Mouse (Mus musculus): ENCODE measurements around the gene Ppp3r2. TPM values are rescaled to one million over a fixed set of nuclear protein-coding genes. Genes with fewer than 3 reads are reported as not detected.

Ppp3r2 gene
- polyA plus RNA-seq, 1 experiment from 2014 or later: not detected

- WGBS: 74% methylated on average over 1 of the region's 1 CpGs
- no peak overlapping the region for H3K4me2 ChIP-seq
- peaks cover 44% of the 10 kb centered on the region for H3K36me3 ChIP-seq
Observed at GRCm38 (mm10) chr4:49659421-49659820, 22.4 kb downstream of the Ppp3r2 start.

GRCm38 (mm10) chr4:49639913-49640312 lies 41.9 kb downstream of the Ppp3r2 start:
- 37% methylated on average over 2 of the region's 2 CpGs for WGBS
- no peaks in the 10 kb centered on the region for H3K4me1 ChIP-seq (replicated peaks)
- no peak overlapping the region for H3K27ac ChIP-seq
- H3K36me3 ChIP-seq: peaks cover 61% of the 10 kb centered on the region
- H3K4me3 ChIP-seq: no peak overlapping the region
- H3K9ac ChIP-seq: no peak overlapping the region
- H3K4me2 ChIP-seq: no peak overlapping the region
- H3K9me3 ChIP-seq (replicated peaks): no peaks in the 10 kb centered on the region
- H3K27me3 ChIP-seq: no peaks in the 10 kb centered on the region
- ATAC-seq (replicated peaks; ENCODE audit: insufficient number of reproducible peaks, insufficient read depth, low FRiP score, low read depth): no peak

More at GRCm38 (mm10) chr4:49659421-49659820, 22.4 kb downstream of the Ppp3r2 start:
- Histone ChIP-seq H3K9me3 (replicated peaks) (no peaks in the 10 kb centered on the region), H3K4me1 (replicated peaks) (0 out of 2 replicates have a peak, but pooled peaks cover 6% of the 10 kb centered on the region), H3K27me3 (no peaks in the 10 kb centered on the region), H3K9ac (no peak overlapping the region), H3K27ac (no peak overlapping the region), H3K4me3 (no peak overlapping the region)
- no peak for ATAC-seq (replicated peaks; ENCODE audit: insufficient number of reproducible peaks, insufficient read depth, low FRiP score, low read depth)

GRCm38 (mm10) chr4:49637821-49638220 lies 44.0 kb downstream of the Ppp3r2 start:
- no peaks in the 10 kb centered on the region for H3K27me3 ChIP-seq
- no peak overlapping the region for H3K4me2 ChIP-seq
- ATAC-seq (replicated peaks; ENCODE audit: insufficient number of reproducible peaks, insufficient read depth, low FRiP score, low read depth): no peak
- WGBS: 88% methylated on average over 11 of the region's 11 CpGs
- H3K4me1 ChIP-seq (replicated peaks): peaks cover 10% of the 10 kb centered on the region
- H3K36me3 ChIP-seq: peaks cover 47% of the 10 kb centered on the region
- H3K9me3 ChIP-seq (replicated peaks): no peaks in the 10 kb centered on the region
- H3K9ac ChIP-seq: no peak overlapping the region
- H3K4me3 ChIP-seq: no peak overlapping the region
- H3K27ac ChIP-seq: no peak overlapping the region

- Histone ChIP-seq H3K36me3 (peaks cover 16% of the 10 kb centered on the region), H3K27me3 (no peaks in the 10 kb centered on the region), H3K9me3 (replicated peaks) (no peaks in the 10 kb centered on the region), H3K9ac (peak overlapping the region; percentile 85), H3K4me1 (replicated peaks) (peaks cover 15% of the 10 kb centered on the region), H3K4me3 (peak overlapping the region; percentile 84), H3K27ac (peak overlapping the region; percentile 92), H3K4me2 (peak overlapping the region; percentile 84)
- 0% methylated on average over 30 of the region's 30 CpGs for WGBS
- peak; percentile 51 for ATAC-seq (replicated peaks; ENCODE audit: insufficient number of reproducible peaks, insufficient read depth, low FRiP score, low read depth)
Observed at GRCm38 (mm10) chr4:49632139-49632481, 49.7 kb downstream of the Ppp3r2 start.

- Histone ChIP-seq H3K4me3 (peak within 1 kb of the TSS; percentile 84), H3K27me3 (no peaks in the 10 kb centered on the region), H3K9me3 (replicated peaks) (no peaks in the 10 kb centered on the region), H3K4me1 (replicated peaks) (peaks cover 15% of the 10 kb centered on the region), H3K36me3 (peaks cover 11% of the 10 kb centered on the region; the same call in 1 of the 2 replicates), H3K27ac (peak within 1 kb of the TSS; percentile 92), H3K4me2 (peak within 1 kb of the TSS; percentile 84), H3K9ac (peak within 1 kb of the TSS; percentile 85)
- 3% methylated on average over 37 of the region's 37 CpGs for WGBS
- peak; percentile 98 for ATAC-seq (replicated peaks; ENCODE audit: insufficient number of reproducible peaks, insufficient read depth, low FRiP score, low read depth)
Observed at GRCm38 (mm10) chr4:49631319-49632138, 50.3 kb downstream of the Ppp3r2 start, which contains the start of gene Rnf20. Gene Rnf20 (plus strand): TSS chr4:49632006.

- no peak for ATAC-seq (replicated peaks; ENCODE audit: insufficient number of reproducible peaks, insufficient read depth, low FRiP score, low read depth)
- peaks cover 10% of the 10 kb centered on the region for H3K4me1 ChIP-seq (replicated peaks)
- H3K9ac ChIP-seq: no peak overlapping the region
- no peaks in the 10 kb centered on the region for H3K9me3 ChIP-seq (replicated peaks)
- H3K27me3 ChIP-seq: no peaks in the 10 kb centered on the region
- H3K4me3 ChIP-seq: no peak overlapping the region
- 76% methylated on average over 5 of the region's 5 CpGs for WGBS
- 0 out of 2 replicates have a peak, but pooled peaks cover 3% of the 10 kb centered on the region for H3K36me3 ChIP-seq
- no peak overlapping the region for H3K27ac ChIP-seq
- H3K4me2 ChIP-seq: no peak overlapping the region
Observed at GRCm38 (mm10) chr4:49628941-49629340, 52.9 kb downstream of the Ppp3r2 start.

Other genes with a start within 250 kb of the Ppp3r2 start
- not detected in 2 replicates for gene Acnat1, start 208.1 kb downstream of the Ppp3r2 start, polyA plus RNA-seq (2015; fragmentation: Nextera tagmentation; extraction: Ambion mirVana)
- not detected in 2 replicates for gene Baat, start 175.5 kb downstream of the Ppp3r2 start, polyA plus RNA-seq (2015; fragmentation: Nextera tagmentation; extraction: Ambion mirVana)
- 52.9 and 61.3 TPM in 2 replicates for gene Mrpl50, start 160.9 kb downstream of the Ppp3r2 start, polyA plus RNA-seq (2015; fragmentation: Nextera tagmentation; extraction: Ambion mirVana)
- gene Zfp189, start 160.8 kb downstream of the Ppp3r2 start, polyA plus RNA-seq (2015; fragmentation: Nextera tagmentation; extraction: Ambion mirVana): 5.6 and 7.2 TPM in 2 replicates
- 0.40 and 2.2 TPM in 2 replicates for gene Aldob, start 132.5 kb downstream of the Ppp3r2 start, polyA plus RNA-seq (2015; fragmentation: Nextera tagmentation; extraction: Ambion mirVana)
- gene Tmem246, start 84.1 kb downstream of the Ppp3r2 start, polyA plus RNA-seq (2015; fragmentation: Nextera tagmentation; extraction: Ambion mirVana): 50.0 and 52.3 TPM in 2 replicates
- gene Rnf20, start 50.0 kb downstream of the Ppp3r2 start, polyA plus RNA-seq (2015; fragmentation: Nextera tagmentation; extraction: Ambion mirVana): 23.2 TPM in 2 replicates
- gene Grin3a, start 163.7 kb upstream of the Ppp3r2 start, polyA plus RNA-seq (2015; fragmentation: Nextera tagmentation; extraction: Ambion mirVana): 0.47 and 0.87 TPM in 2 replicates